Mouse (Mus musculus) thymus, postnatal 10 days (tissue): ENCODE results near the gene Mff.

Experiments
- DNase-seq, 2 experiments: peaks; one replicate each; pipeline ENCODE4 v3.0.0; 2021; ENCODE audit warnings: low spot score in 2 of 2

Gene Mff

DNA sequence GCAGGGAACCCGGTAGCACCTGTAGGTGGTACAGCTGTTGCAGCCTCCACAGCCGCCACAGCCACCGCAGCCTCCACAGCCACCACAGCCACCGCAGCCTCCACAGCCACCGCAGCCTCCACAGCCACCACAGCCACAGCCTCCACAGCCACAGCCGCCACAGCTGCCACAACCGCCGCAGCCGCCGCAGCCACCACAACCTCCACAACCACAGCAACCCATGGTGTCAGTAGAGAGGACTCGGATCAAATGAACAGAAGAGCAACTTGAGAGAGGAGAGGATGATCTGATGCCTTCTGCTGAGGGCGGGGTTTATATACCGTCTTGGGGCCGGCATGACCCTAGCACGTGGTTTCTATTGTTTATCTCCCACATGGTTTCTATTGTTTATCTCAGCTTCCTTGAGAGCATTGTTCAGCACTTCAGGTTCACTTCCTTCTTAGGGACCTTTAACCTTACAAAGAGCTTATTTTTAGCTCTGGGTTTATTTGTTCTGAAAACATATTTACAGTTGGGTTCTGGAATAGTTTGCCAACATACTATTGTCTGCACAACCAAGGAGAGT, 46.4 kb downstream of the Mff start, which contains the start of gene Gm47791:
TSS of gene Gm47791 (minus strand) at position 222 of the 565 bp plus-strand sequence.
- DNase-seq, result no peak

DNA sequence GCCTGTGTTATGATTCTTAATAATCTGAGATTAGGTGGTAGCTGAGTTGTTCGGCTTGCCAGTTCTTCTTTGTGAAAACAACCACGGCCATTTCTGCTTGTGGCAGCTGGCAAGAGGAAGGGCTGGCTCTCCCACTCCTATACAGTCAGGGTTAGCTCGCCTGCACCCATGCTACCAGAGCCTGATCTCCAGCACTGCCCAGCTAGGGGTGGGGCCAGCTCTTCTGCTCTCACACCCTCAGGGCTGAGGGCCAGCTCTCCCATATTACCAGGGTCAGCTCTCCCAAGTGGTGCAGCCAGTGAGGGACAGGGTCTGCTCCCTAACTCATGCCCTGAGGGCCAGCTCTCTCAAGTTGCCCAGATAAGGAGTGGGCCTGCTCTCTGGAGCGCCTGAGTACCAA, 47.7 kb downstream of the Mff start:
- DNase-seq, result no peak

DNA sequence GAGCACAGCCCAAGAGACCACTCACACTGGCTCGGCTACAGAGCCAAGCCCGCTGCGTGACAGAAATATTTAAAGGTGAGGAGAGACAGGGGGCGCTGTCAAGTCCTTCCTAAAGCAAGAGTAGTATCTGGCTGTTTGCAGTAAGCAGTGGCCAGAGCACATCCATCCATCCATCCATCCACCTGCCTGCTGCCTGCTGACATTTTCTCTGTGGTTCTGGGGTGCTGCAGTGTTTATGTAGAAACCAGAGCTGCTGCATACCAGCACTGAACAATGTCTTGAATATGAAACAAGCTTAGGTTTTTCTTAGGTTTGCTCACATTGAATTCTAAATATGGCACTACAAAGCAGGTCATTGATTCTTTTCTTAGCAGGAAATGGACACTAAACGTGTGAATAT, 48.5 kb downstream of the Mff start:
- no peak for DNase-seq

DNA sequence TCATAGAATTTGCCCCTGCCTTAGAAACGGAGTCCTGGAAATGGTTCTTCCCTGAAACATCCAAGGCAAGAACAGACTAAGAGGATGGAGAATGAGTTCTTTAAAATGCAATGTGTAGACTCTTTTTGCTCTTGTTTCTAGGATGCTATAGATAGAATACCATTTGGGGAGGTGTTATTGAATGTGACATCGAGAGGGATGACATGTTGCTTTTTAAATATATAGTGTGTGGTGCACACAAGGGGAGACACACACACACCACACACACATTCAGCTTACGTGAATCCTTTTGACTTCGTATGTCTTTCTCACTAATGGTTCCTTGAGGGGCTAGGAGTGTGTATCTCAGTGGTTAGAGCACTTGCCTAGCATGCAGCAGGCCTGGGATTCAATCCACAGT, 50.6 kb downstream of the Mff start:
- DNase-seq, result no peak

DNA sequence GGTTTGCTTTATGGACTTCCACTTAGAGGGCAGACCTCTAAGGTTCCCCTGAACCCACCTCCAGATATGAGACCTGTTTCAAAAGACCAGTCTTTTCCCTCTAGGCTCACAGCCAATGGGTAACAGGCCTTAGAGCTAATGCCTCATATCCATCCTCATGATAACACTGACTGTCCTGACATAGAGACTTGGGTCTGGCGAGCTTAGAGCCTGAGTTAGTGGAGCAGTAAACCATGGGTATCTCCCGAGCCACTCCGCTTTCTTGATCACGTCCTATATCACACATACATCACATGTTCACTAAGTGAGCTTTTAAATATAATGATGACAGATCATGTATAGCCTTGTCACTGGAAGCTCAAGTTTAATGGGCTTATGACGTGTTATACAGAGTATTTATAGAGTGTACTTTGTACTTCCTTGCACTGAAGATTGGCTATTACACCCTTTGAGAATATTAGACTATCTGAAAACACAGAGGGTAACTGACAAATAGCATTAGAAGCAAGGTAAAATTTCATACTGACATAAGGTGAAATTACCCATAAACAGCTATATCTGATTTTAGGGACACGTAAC, 54.8 kb downstream of the Mff start:
- no peak for DNase-seq

DNA sequence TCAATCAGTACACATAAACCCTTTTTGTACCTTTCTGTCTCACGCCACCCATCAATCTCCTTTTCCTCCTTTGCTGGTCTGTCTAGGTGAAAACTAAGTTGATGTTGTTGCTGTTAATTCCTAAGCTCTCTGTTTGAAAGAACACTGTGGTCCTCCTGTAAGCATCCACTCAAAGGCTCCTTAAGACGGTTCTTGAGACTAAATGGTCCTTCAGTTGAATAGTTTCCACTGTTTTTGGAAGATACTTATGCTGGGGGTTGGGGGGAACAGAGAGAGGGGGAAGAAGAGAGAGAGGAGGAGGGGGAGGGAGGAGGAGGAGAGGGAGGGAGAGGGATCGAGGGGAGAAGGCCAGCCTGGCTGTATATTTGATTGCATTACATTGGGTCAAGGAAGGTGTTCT, 58.9 kb downstream of the Mff start:
- no peak for DNase-seq

DNA sequence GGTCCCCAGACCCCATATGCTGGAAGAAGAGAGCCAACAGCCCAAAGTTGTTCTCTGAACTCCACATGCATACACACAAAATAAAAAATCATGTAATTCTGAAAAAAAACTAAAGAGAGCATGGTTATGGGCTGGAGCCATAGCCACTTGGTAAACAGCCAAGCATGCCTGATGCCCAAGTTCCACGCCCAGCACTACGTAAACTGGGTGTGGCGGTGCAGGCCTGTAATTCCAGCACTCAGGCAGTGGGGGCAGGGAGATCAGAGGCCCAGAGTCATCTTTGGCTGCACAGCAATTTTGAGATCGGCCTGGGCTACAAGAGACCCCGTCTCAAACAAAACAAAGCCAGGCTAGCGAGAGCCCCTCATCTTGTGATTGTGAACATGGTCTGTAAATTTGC, 60.9 kb downstream of the Mff start:
- no peak for DNase-seq

DNA sequence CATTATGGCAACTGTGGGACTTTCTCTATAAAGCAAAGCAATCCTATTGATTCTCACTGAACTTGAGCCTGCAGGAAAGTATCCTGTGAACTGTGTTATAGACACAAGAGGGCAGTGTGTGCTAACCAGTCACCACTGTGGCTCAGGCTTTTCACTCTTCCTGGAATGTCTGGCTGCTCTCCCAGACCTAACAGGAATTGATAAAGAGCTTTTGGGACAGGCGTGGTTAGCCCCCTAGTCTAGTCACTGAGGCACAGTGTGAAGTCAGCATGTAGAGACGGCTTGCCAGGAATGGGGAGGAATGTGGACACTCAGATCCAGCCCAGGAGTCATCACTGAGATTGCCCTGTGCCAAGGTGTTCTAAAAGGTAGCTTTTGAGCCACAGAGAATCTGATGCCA, 62.7 kb downstream of the Mff start:
- DNase-seq, result peak in 1 of 2 experiments; percentile 28

DNA sequence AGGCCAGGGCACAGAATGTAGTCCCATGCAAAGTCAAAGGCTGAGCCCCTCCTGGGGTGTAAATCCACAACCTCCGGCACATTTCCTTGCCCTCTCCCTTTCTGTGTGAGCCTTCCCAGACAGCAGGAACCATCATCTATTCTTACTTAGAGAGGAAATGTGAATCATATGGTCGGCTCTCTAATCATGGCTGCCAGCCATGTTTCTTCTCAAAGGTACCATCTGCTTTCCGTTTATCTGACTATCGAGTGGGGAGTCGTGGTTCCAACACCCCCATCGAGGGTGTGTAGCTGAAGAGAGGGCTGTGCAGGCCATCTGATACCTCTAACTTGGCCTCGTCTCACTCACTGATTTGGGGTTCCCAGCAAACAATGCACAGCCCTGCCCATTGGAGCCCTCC, 63.4 kb downstream of the Mff start:
- DNase-seq, result no peak

DNA sequence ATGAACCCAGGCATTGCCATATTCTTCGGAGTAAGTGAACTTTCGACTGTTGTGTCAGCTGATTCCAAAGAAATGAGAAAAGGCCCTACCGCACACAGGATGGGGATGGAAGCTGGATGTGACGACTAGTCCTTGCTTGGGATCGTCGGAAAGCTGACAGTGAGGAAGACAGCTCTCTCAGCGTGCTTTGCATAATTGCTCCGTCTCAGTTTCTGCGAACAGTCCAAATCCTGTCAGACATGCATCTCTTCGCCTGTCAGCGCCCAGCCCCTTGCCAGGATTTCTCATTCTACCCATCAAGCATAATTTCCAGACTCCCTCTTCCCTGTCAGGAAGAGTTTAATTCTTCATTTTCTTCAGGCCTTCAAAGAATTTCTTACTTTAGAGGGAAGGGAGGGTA, 66.4 kb downstream of the Mff start:
- DNase-seq, result no peak

DNA sequence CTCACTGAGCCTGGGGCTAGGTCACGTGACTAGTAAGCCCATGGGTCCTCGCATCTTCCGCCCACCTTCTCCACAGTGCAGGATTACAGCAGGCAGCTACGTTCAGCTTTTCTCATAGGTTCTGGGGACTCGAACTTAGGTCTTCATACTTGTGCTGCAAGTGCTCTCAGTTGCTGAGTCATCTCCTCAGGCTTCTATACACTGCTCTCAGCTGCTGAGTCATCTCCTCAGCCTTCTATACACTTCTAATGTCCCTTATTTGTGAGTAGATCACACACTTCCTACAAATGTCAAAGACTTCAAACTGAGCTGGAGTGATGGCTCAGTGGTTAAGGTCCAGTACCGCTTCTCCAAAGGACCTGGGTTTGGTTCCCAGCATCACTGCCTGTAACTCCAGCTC, 67.5 kb downstream of the Mff start:
- no peak for DNase-seq

DNA sequence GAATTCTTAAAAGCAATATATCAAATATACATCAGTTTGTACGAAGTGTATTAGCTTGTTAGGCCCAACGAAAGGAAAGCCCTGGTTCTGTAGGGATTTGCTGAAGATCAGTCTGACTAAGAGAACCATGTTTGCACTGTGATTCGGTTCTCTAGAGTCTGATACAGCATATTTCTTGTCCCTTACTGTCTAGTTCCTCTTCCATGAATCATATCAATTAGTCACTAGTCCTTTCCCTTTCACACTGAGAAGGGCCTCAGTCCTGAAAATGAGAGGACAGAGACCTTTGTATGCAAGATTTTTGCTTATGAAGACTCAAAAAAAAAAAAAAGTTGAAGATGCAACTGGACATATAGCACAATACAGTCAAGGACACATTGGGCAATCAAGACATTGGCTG, 68.4 kb downstream of the Mff start:
- DNase-seq, result no peak

DNA sequence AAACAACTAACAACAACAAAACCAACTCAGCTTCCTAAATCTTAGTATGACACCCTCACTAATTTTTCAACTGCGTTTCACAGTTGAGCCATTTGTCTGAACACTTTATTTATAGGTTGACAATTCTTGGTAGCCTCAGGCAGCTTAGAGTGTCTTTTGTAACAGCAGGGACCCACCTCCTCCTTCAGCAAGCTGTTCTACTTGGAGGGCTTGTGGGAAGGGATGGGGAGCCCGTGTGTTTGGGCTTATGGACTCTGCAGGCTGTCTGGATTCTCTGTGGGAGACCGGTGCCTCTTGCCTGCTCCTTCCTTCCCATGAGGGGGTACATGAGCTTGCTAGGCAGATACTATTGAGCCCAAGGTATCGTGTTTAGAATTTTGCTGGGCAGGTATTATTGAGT, 69.3 kb downstream of the Mff start:
- no peak for DNase-seq

DNA sequence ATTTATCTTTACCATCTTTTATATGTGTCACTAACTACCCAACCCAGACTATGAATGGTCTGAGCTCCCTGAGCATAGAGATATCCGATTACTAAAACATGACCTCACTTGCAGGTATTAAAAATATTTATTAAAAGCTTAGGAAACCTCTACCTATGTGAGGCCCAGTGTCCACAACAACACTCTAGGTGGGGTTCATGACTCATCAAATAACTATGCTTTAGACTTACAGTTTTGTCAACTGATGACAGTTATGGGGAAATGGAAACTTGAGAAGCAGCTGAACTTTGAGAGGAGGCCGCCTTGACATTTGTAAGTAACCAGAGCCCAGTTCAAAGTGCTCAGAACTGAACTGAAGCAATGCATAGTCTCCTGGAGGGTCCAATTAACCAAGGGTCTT, 70.5 kb downstream of the Mff start:
- DNase-seq, result no peak

DNA sequence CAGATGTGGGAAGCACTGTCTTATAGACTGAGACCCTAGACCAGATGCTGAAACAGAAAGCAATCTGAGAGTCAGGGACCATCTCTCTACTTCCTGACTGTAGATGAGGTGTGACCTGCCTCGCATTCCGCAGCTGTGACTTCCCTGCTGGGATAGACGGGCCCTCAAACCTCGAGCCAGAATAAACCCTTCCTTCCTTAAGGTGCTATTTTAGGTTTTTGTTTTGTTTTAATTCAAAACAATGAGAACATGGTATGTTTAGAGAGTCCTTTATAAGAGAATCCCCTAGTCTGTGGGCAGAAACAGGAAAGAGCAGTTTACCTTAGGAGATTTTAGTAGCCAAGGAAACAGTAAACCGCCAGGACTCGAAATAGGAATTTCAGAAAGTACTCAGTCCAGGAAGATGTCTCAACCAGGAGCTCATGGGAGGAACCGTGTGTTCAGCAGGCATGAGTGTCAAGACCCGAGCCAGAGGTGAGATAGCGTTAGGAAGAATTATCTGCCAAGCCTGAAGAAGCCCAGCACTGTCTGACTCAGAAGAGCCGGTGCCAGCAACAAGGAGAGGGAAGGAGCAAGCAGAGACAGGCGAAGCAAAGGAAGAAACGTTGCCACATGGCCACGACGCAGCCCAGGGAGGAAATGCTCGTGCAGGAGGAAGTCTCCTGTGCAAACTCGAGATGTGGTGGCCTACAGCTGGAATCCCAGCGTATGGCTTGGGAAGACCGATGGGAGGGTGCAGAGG, 71.2 kb downstream of the Mff start:
- no peak for DNase-seq

DNA sequence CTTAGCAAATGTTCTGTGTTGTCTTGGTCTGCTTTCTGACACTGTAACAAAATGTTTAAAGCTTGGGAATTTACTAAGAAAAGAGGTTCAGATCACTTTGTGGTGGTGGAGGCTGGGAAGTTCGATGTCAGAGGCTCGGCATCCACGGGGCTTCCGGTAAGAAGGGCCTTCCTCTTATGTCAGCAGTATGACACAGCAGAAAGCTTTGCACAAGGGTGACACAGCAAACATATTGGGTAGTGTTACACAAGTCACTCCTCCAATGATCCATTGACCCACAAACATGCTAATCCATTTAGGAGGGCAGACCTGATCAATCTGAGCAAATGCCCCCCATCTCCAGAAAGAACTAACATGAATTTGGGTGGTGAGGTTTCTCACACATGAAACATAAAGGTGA, 72.4 kb downstream of the Mff start:
- no peak for DNase-seq

DNA sequence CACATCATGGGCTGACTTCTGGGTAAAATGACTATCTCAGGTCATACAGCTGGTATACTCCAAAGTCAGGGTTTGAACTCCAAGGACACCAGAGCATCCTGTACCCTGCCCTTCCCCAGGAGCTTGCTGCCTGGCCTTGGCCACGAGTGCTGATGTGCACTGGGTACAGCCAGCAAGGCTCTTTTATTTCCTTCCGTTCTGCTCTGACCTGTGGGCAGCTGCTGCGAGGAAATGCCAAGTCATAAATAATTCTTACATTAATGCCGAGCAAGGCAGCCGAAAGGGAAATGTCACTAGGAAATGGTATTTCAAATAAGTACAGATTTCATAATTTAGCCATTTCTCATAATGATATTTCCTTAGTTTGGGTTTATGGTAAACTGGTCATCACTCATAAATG, 73.6 kb downstream of the Mff start:
- no peak for DNase-seq

DNA sequence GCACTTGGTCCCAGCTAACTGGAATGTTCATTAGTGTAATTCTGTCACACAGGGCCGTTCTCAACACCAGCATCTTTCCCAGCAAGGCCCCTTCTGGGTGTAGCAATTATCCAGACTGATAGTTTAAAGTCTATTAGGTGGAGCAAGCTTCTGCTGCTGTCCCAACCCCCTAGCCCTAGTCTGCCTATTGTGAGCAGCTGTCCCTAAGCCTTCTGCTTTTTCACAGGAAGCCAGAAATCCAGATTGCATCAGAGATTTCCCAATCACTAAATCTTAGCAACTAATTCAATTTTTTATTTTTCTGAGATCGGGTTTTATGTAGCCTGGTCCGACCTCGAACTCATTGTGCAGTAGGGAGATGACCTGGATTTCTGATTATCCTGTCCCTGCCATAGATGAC, 74.2 kb downstream of the Mff start:
- no peak for DNase-seq

DNA sequence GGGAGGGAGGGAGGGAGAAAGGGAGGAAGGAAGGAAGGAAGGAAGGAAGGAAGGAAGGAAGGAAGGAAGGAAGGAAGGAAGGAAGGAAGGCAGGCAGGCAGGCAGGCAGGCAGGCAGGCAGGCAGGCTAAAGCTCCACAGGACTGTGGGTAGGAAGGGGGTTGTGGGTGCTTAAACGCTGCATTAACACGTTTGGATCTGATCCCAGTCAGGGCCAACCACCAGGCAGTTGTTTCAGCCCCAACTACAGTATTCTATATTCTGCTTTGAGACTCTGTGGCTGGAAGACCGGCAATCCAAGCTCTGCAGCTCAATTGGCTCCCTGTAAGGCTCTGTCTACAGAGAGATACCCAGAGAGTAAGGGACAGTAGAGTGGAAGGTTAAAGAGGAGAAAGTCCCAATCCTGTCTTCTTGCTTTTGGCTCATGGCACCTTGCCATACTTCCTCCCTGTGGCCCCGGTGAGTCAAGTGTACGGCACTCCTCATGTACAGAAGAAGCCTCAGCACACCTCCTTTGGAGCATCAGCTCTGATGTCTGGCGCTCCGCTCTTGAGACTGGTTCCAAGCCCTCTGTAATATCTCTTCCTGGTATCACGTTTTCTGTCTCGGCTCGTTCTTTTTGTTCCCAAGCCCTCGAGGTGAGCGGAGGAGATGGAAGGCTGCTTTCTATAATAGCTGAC, 76.6 kb downstream of the Mff start:
- no peak for DNase-seq
